Mouse (Mus musculus): Measurements from ENCODE around the gene Lingo1.

- TF ChIP-seq CTCF (IDR thresholded peaks at IDR 0.05; ENCODE audit: low read depth, low read length), result no peak
- TF ChIP-seq POLR2A (IDR thresholded peaks at IDR 0.05; ENCODE audit: borderline replicate concordance, low read depth, low read length), result no peak
Observed at GRCm38 (mm10) chr9:56618660-56619059, 177.6 kb downstream of the Lingo1 start.

Data from bone marrow macrophage, adult 2 months (primary cell).